Mouse (Mus musculus): Measurements from ENCODE around the gene Gm10134. TPM values are rescaled to one million over a fixed set of nuclear protein-coding genes. Genes with fewer than 3 reads are reported as not detected.

The Gm10134 gene
- total and polyA plus RNA-seq, 2 experiments from 2014 or later, result 0.49 TPM; not detected in 1

- Histone ChIP-seq H3K4me2 (ENCODE audit: low read depth, low read length) (no peak overlapping the region), H3K27me3 (ENCODE audit: control insufficient read depth, insufficient read depth, low read length) (no peaks in the 10 kb centered on the region), H3K9ac (replicated peaks; ENCODE audit: low read depth, low read length) (no peak overlapping the region), H3K9me3 (replicated peaks; ENCODE audit: control insufficient read depth, low read length) (no peaks in the 10 kb centered on the region), H3K27ac (ENCODE audit: low read depth) (no peak overlapping the region), H3K36me3 (replicated peaks; ENCODE audit: control insufficient read depth, insufficient read depth, low read length) (no peaks in the 10 kb centered on the region), H3K4me3 (ENCODE audit: low read depth, low read length) (no peak overlapping the region), H3K4me1 (ENCODE audit: control insufficient read depth, insufficient read depth) (no peaks in the 10 kb centered on the region)
- DNase-seq (ENCODE audit: low spot score) (no peak), ATAC-seq (ENCODE audit: insufficient read depth, low read depth) (no peak)
- 72% methylated on average over 20 of the region's 20 CpGs for WGBS
- TF ChIP-seq CTCF (IDR thresholded peaks at IDR 0.05; ENCODE audit: low read depth) (no peak), EP300 (IDR thresholded peaks at IDR 0.05; ENCODE audit: low read depth) (no peak)
These were observed 26.4 kb upstream of the Gm10134 start for GRCm38 (mm10) chr2:28479208-28480204.

- H3K9ac ChIP-seq (replicated peaks; ENCODE audit: low read depth, low read length), result no peak overlapping the region
- H3K4me1 ChIP-seq (ENCODE audit: control insufficient read depth, insufficient read depth), result no peaks in the 10 kb centered on the region
- H3K4me2 ChIP-seq (ENCODE audit: low read depth, low read length), result no peak overlapping the region
- WGBS, result 67% methylated on average over 2 of the region's 2 CpGs
- H3K9me3 ChIP-seq (replicated peaks; ENCODE audit: control insufficient read depth, low read length), result no peaks in the 10 kb centered on the region
- H3K27ac ChIP-seq (ENCODE audit: low read depth), result no peak overlapping the region
- ATAC-seq (ENCODE audit: insufficient read depth, low read depth), result no peak
- no peak overlapping the region for H3K4me3 ChIP-seq (ENCODE audit: low read depth, low read length)
- DNase-seq (ENCODE audit: low spot score), result no peak
- H3K27me3 ChIP-seq (ENCODE audit: control insufficient read depth, insufficient read depth, low read length), result no peaks in the 10 kb centered on the region
- TF ChIP-seq EP300 (IDR thresholded peaks at IDR 0.05; ENCODE audit: low read depth), result no peak
- TF ChIP-seq CTCF (IDR thresholded peaks at IDR 0.05; ENCODE audit: low read depth), result no peak
- no peaks in the 10 kb centered on the region for H3K36me3 ChIP-seq (replicated peaks; ENCODE audit: control insufficient read depth, insufficient read depth, low read length)
These were observed 22.0 kb upstream of the Gm10134 start for GRCm38 (mm10) chr2:28483861-28484260.

- ATAC-seq (ENCODE audit: insufficient read depth, low read depth) (no peak), DNase-seq (ENCODE audit: low spot score) (no peak)
- WGBS, result 70% methylated on average over 2 of the region's 2 CpGs
- Histone ChIP-seq H3K4me1 (ENCODE audit: control insufficient read depth, insufficient read depth) (no peaks in the 10 kb centered on the region), H3K4me2 (ENCODE audit: low read depth, low read length) (no peak overlapping the region), H3K9me3 (replicated peaks; ENCODE audit: control insufficient read depth, low read length) (no peaks in the 10 kb centered on the region), H3K27me3 (ENCODE audit: control insufficient read depth, insufficient read depth, low read length) (no peaks in the 10 kb centered on the region), H3K4me3 (ENCODE audit: low read depth, low read length) (no peak overlapping the region), H3K36me3 (replicated peaks; ENCODE audit: control insufficient read depth, insufficient read depth, low read length) (no peaks in the 10 kb centered on the region), H3K9ac (replicated peaks; ENCODE audit: low read depth, low read length) (no peak overlapping the region), H3K27ac (ENCODE audit: low read depth) (no peak overlapping the region)
- TF ChIP-seq EP300 (IDR thresholded peaks at IDR 0.05; ENCODE audit: low read depth) (no peak), CTCF (IDR thresholded peaks at IDR 0.05; ENCODE audit: low read depth) (no peak)
These were observed 11.4 kb upstream of the Gm10134 start for GRCm38 (mm10) chr2:28494521-28494920.

- no peak for TF ChIP-seq EP300 (IDR thresholded peaks at IDR 0.05; ENCODE audit: low read depth)
- TF ChIP-seq CTCF (IDR thresholded peaks at IDR 0.05; ENCODE audit: low read depth), result no peak
- H3K4me3 ChIP-seq (ENCODE audit: low read depth, low read length), result no peak overlapping the region
- no peaks in the 10 kb centered on the region for H3K27me3 ChIP-seq (ENCODE audit: control insufficient read depth, insufficient read depth, low read length)
- no peak overlapping the region for H3K4me2 ChIP-seq (ENCODE audit: low read depth, low read length)
- WGBS, result 71% methylated on average over 14 of the region's 14 CpGs
- H3K9ac ChIP-seq (replicated peaks; ENCODE audit: low read depth, low read length), result no peak overlapping the region
- no peaks in the 10 kb centered on the region for H3K9me3 ChIP-seq (replicated peaks; ENCODE audit: control insufficient read depth, low read length)
- no peak for DNase-seq (ENCODE audit: low spot score)
- H3K4me1 ChIP-seq (ENCODE audit: control insufficient read depth, insufficient read depth), result no peaks in the 10 kb centered on the region
- no peak for ATAC-seq (ENCODE audit: insufficient read depth, low read depth)
- H3K36me3 ChIP-seq (replicated peaks; ENCODE audit: control insufficient read depth, insufficient read depth, low read length), result no peaks in the 10 kb centered on the region
- H3K27ac ChIP-seq (ENCODE audit: low read depth), result no peak overlapping the region
These were observed 10.6 kb upstream of the Gm10134 start for GRCm38 (mm10) chr2:28495207-28495756.

- 74% methylated on average over 16 of the region's 16 CpGs for WGBS
- DNase-seq (ENCODE audit: low spot score) (no peak), ATAC-seq (ENCODE audit: insufficient read depth, low read depth) (no peak)
- H3K9me3 ChIP-seq (replicated peaks; ENCODE audit: control insufficient read depth, low read length), result no peaks in the 10 kb centered on the region
- H3K4me2 ChIP-seq (ENCODE audit: low read depth, low read length), result no peak overlapping the region
- H3K27me3 ChIP-seq (ENCODE audit: control insufficient read depth, insufficient read depth, low read length), result no peaks in the 10 kb centered on the region
- no peak overlapping the region for H3K27ac ChIP-seq (ENCODE audit: low read depth)
- no peak overlapping the region for H3K9ac ChIP-seq (replicated peaks; ENCODE audit: low read depth, low read length)
- TF ChIP-seq EP300 (IDR thresholded peaks at IDR 0.05; ENCODE audit: low read depth) (no peak), CTCF (IDR thresholded peaks at IDR 0.05; ENCODE audit: low read depth) (no peak)
- no peaks in the 10 kb centered on the region for H3K36me3 ChIP-seq (replicated peaks; ENCODE audit: control insufficient read depth, insufficient read depth, low read length)
- no peaks in the 10 kb centered on the region for H3K4me1 ChIP-seq (ENCODE audit: control insufficient read depth, insufficient read depth)
- no peak overlapping the region for H3K4me3 ChIP-seq (ENCODE audit: low read depth, low read length)
These were observed 9.9 kb upstream of the Gm10134 start for GRCm38 (mm10) chr2:28495801-28496595.

All from heart, postnatal 0 days (tissue).